Mouse (Mus musculus): ENCODE measurements around the gene Muc16.

GRCm38 (mm10) chr9:18721011-18721410, 46.7 kb upstream of the Muc16 start:
- no peak for TF ChIP-seq CTCF (IDR thresholded peaks at IDR 0.05; ENCODE audit: low read depth, low read length)
- no peak for TF ChIP-seq TAL1 (conservative IDR thresholded peaks at IDR 0.05; ENCODE audit: low read depth, low read length)
- no peak for TF ChIP-seq GATA1 (IDR thresholded peaks at IDR 0.05; ENCODE audit: borderline replicate concordance, low read length)
- TF ChIP-seq POLR2AphosphoS5 (IDR thresholded peaks at IDR 0.05; ENCODE audit: insufficient replicate concordance, low read depth, low read length) = no peak
- TF ChIP-seq GATA2 (IDR thresholded peaks at IDR 0.05; ENCODE audit: borderline replicate concordance, low read depth, low read length) = no peak
